Mouse (Mus musculus) gastrocnemius, postnatal 36 days (tissue): ENCODE measurements at regions not wholly inside any gene's neighbourhood (a gene's known extent, or its start where the extent isn't known, plus 50 kb on each side); places are given as distances from the start of the nearest gene placed in this dataset.

Experiments
- DNase-seq, 2 experiments: peaks; one replicate each; pipeline ENCODE4 v3.0.0; 2022
- intact Hi-C: fragments of 180-260 bp; cut with DNase I; formaldehyde crosslinking; loops from one replicate; pipeline ENCODE4 v1.15.1; 2025

- DNase-seq, result no peak
- intact Hi-C loops, result no loop called here
Measured at GRCm38 (mm10) chr7:129689464-129689863, 97.8 kb downstream of the Wdr11 start.

GRCm38 (mm10) chr7:129690868-129691267, 99.2 kb downstream of the Wdr11 start:
- intact Hi-C loops, result no loop called here

DNA sequence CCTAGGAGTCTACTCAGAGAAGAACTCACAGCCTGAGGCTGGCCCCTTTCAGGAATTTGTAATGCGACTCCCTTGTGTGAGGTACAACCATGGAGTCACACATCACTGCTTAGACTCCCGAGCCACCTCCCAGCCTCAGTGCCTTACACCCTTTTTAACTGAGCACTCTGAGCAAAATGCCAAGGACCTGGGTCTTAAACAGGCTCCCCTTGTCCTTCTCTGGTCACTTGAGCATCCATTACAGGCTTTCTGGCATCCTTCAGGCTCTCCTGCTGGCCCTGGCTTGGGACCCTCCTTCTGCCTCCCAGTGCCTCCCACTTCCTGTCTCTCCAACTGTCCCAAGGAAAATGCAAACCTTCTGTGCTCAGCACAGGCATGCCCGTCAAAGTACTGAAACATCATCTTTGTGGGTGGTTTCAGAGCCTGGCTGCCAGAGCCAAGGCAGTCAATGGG, 100.0 kb downstream of the Wdr11 start:
- intact Hi-C loops, result no loop called here
- no peak for DNase-seq

More at GRCm38 (mm10) chr7:129690868-129691267, 99.2 kb downstream of the Wdr11 start:
- DNase-seq, result no peak

DNA sequence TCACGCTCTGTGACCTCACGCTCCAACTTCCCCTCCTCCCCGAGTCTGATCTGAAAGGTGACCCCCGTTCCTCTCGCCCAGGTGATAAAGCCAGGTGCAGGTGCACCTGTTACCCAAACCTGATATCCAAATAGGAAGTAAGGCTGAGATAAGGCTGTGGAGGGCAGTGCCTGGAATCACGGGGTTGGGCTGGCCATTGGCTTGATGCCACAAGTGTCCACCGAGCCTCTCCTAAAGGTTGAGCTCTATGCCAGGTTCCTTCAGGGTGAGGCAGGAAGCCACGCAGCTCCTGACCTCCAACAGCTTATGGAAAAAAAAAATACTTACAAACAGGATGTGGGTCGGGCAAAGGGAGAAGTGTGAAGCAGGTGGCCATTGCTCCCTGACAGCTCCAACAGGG, 102.0 kb downstream of the Wdr11 start:
- no peak for DNase-seq
- intact Hi-C loops, result no loop called here

DNA sequence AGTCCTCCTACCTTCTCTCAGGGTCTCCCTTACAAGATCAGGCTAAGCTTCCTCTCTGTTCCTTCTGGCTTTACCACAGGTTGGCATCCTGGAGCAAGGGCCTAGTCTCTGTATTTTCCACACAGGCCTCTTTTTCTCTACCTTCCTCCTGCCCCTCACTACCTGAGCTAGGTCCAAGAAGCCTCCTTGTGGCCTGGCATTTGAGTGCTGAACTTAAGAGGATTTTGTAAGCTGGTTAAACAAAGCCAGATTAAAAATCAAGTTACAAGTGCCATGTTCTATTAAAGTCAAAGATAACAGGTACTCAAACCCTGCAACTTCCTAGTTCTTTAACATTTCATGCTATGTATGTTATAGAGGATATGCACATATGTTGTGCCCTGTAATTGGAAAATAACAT, 102.5 kb downstream of the Wdr11 start:
- intact Hi-C loops, result no loop called here
- DNase-seq, result no peak

DNA sequence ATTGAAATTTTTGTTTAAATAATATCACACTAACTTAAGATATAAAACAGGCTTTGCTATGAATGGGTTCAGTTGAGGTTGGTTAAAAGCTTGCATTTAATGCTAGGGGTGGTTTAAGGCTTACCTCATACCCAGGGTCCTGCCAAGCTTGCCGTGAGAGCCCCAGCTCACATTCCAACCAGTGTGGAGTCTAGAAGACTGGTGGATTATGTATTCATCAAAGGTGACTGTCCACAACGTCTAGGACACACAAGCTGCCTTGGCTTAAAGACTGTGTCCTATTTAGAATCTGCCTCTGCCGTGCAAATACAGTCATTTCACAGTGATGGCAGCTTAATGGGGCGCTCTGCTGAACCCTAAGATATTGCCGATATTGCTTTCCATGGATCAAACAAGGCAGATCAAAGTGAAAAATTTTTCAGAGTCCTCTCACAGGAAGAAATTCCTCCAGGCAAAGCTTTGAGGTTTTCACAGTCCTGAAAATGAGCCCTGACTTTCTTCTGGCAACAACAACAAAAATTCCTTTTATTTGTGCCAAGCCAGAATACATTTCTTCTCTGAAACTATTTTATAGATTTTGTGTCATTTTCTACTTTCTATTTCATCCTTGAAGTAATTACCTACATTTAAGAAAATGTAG, 108.4 kb downstream of the Wdr11 start:
- intact Hi-C loops, result no loop called here
- no peak for DNase-seq

DNA sequence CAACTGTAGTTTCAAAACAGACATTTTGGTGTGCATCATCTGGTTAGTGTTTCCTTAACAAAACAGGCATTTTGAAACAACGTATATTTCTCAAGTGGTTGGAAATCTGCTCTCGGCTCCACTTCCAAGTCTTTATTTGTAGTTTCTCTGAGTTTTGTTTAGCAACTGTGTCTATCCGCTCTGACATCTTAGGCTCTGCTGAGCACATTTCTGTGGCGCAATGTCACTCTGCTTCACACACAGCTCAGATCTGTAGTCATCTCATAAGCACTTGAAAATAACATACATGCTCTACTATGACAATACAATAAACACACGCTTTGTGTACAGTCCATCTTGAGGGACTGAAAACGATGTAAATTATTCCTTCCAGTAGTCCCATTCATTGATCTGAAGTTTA, 135.9 kb downstream of the Wdr11 start:
- no peak for DNase-seq
- intact Hi-C loops, result no loop called here

- intact Hi-C loops, result no loop called here
- DNase-seq, result no peak
Measured at GRCm38 (mm10) chr7:129729709-129730238, 138.1 kb downstream of the Wdr11 start.

- intact Hi-C loops, result no loop called here
Measured at GRCm38 (mm10) chr7:129730785-129731352, 139.2 kb downstream of the Wdr11 start.

GRCm38 (mm10) chr7:129742657-129743056, 151.0 kb downstream of the Wdr11 start:
- intact Hi-C loops, result no loop called here
- DNase-seq, result no peak

More at GRCm38 (mm10) chr7:129730785-129731352, 139.2 kb downstream of the Wdr11 start:
- no peak for DNase-seq

GRCm38 (mm10) chr7:129743955-129744666, 152.4 kb downstream of the Wdr11 start:
- DNase-seq, result no peak
- intact Hi-C loops, result no loop called here

DNA sequence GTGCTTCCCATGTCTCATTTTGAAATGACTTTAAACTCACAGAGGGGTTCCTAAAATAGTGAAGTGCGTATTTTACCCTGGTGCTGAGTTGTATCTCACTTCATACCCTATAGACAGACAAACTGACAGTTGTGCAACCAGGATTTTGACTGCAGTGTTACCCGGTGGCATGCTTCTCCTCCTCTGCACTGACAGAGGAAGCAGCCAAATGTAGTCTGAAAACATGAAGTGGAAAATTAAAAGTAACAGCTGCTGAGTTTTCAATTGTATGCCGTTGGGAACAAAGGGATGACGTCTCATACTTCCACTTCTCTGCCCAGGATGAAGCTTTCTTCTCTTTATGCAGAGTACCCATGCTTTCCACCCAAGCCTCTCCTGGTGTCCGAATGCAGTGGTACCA, 155.0 kb downstream of the Wdr11 start:
- intact Hi-C loops, result no loop called here

DNA sequence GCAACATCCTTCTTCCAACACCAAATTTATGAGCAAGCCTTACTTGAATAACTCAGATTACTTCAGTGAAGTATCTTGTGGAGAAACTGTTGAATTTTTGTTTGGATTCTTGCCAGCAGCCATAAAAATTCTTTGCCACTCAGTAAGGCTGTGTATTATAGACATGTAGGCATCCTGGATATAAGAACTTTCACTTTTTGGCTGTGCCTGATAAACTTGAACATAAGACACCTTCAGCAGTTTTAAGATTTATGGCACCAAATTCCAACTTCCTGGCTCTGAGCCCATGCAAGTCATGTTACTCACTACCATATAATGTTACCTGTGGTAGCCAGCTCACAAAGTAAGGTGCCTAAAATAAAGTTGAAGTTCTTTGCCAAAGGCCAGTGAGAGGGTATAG, 159.3 kb downstream of the Wdr11 start:
- no peak for DNase-seq
- intact Hi-C loops, result no loop called here

More for the DNA sequence above, 155.0 kb downstream of the Wdr11 start:
- DNase-seq, result no peak

DNA sequence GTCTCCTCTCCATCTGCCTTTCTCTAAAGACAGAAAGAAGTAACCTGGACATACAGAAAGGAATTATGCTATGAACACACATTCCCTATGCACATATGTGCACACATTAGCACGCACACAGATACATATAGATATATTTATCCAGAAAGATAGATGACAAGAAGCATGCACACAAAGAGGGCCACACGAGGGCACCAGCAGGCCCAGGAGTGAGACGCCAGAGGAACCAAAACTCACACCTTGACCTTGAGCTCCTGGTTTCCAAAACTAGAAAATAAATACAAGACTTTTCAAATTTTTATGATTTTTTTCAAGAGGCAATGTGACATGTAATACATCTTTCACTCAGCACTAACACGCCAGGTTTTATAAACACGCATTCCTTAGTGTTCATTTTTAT, 163.1 kb downstream of the Wdr11 start:
- intact Hi-C loops, result no loop called here

DNA sequence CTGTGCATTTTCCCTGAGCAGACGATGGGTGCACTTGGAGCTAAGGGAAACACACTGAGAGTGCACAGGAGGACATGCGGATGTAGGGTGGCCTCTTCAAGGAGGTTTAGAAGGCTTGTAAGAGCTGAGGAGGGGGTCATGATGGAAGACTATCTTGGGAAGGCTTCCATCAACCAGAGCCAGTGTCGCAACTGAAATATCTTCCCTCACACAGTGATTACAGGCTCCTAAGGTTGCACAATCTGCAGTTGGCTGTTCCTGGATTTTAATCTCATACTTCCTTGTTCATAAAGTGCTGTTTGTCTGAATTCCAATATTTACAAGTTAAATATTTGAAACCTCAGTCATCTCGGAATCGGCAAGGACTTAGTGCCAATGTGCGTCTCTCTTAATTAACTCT, 164.5 kb downstream of the Wdr11 start:
- DNase-seq, result no peak
- intact Hi-C loops, result no loop called here

More for the DNA sequence above, 163.1 kb downstream of the Wdr11 start:
- no peak for DNase-seq

DNA sequence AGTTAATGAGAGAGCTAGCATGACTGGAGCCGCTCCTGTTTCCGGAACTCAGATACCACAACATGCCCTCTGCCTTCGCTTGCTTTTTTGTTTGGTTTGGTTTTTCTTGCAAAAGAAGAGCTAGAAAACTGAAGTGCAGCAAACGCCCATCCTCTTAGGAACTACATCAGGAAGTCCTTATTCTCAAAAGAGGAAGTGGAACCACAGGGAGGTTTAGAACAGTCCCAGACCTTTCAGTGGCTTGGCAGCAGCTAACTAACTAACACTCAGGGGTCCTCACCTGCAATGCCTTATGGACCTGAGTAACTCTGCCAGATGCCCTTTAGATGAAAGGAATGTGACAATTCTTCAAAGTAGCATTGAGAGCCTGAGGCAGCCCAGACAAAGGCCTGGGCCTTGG, 168.2 kb downstream of the Wdr11 start:
- no peak for DNase-seq
- intact Hi-C loops, result no loop called here

DNA sequence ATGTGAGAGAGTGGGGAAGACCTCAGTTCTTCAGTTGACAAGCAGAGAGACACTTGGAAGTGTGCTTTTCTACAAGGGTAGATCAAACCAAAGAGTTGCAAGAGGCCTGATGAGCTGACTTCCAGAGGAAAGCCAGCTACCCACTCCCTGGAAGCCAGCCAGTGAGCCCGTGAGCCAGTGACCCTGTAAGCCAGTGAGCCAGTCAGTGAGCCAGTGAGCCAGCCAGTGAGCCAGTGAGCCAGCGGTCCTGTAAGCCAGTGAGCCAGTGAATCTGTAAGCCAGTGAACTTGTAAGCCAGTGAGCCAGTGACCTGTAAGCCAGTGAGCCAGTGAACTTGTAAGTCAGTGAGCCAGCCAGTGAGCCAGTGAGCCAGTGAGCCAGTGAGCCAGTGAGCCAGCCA, 168.7 kb downstream of the Wdr11 start:
- intact Hi-C loops, result no loop called here

DNA sequence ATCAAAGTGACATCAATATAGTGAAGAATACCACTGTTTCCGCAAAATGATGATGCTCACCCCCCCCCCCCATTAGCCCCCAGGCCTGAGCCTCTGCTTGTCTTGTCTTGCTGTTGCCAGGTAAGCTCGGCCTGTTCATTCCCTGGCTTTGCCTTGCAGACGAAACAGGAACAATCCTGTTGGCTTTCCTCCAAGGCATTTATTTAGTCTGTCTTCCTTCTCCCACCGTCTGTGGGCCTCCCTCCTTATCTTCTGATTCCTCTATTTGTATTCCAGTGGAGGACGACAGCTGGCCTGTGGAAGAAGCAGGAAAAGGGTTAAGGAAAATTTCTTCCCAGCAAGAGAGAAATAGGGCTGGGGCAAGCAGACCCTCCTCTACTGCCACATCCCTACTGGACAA, 172.1 kb downstream of the Wdr11 start:
- intact Hi-C loops, result no loop called here
- DNase-seq, result no peak

More for the DNA sequence above, 168.7 kb downstream of the Wdr11 start:
- no peak for DNase-seq

GRCm38 (mm10) chr7:129764456-129764970, 172.8 kb downstream of the Wdr11 start:
- no peak for DNase-seq
- intact Hi-C loops, result no loop called here

DNA sequence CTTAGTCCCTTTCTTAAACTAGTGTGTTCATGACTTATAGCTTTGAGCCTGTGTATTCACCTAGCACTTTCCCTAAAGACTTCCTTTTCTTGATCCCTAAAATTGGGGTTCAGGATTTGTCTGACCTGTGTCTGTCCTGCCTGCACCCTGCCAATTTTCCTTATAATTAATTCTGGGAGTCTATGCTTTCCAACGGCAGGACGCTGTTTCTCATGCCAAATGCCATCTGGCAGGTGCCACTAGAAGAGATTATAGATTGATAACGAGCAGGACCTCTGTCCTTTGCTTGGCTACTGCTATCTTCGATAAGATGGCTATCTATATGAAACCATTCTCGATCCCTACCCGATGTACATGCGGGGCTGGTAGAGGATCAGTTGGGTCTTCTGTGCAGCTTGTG, 174.0 kb downstream of the Wdr11 start:
- intact Hi-C loops, result no loop called here
- no peak for DNase-seq

DNA sequence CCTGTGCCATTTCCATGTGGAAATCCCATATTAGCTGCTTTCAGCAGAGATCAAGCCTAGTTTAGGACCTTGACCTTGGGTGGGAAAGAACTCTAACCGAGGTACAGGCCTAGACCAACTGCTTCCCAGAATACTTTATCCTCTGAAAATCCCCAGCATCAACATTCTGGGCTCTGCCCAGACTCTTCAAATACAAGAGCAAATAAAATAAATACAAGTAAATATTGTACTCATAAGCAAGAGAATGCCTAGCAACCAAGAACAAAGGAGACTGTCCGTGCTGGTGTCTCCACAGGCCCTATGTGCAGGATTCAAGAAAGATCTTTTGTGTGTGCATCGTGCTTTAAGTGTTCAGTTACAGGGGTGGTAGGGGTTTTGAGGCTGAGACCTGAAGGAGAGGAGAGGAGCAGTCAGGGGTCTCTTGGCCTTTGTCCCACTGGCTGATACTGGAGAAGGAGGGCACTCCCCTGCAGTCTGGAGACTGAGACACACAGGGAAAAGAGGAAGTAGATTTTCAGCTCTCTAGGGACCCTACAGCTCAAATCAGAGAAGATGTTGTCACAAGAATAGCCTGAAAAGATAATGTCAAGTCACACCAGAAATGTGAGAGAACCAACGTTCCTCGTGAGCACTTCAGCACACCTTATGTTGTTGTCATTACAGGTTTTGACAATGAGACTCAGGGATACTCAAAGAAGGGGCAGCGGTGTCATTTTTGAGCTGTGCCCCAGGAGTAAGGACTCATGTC, 174.6 kb downstream of the Wdr11 start:
- intact Hi-C loops, result no loop called here
- DNase-seq, result no peak
